Mouse (Mus musculus) heart, adult 9 months (tissue): ENCODE measurements around the gene Arhgef26.
A peak's percentile ranks its signal among the peaks of the same experiment; 100 is the strongest.

Experiments
- DNase-seq, 2 experiments: peaks; one replicate each; pipeline ENCODE4 v3.0.0; 2022; ENCODE audit warnings: low spot score in 2 of 2

Arhgef26 gene

DNA sequence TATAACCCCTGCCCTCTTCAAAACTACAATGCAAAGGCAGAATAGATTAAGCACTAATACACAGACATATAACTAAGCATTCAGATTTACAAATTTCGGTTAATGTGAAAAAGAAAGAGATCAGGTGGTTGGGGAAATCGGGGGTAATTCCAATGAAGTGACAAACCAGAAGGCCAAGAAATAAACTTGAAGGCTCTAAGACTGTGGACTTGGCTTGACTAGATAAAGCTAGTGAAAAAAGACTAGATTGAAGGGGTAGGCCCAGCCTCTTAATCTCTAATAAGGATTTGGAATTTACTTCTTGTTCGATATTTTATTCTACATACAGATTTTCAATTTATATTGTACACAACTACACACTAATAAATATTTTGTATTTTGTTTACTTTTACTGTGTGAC lies at the start of gene Arhgef26:
Arhgef26 (plus strand) TSS at position 301 of the 400 bp plus-strand sequence.
- DNase-seq, result no peak

DNA sequence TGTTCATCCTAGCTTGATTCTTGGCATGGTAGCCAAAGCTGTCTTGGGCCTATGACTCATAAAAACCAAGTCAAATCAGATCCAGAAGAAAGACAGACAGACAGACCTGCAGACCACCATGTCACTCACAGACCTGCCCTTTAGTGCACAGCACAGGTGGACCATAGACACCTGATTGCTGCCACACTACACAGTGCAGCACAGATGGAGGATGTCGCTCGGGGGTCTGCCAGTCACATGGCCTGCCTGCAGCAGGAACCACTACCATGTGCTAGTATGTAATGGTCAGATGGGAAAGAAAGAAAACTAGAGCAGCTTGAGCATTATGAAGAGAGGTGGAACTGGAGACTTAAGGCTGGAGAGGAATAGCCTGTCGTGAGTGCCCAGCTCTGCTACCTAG lies 27.7 kb upstream of the Arhgef26 start:
- DNase-seq, result no peak

DNA sequence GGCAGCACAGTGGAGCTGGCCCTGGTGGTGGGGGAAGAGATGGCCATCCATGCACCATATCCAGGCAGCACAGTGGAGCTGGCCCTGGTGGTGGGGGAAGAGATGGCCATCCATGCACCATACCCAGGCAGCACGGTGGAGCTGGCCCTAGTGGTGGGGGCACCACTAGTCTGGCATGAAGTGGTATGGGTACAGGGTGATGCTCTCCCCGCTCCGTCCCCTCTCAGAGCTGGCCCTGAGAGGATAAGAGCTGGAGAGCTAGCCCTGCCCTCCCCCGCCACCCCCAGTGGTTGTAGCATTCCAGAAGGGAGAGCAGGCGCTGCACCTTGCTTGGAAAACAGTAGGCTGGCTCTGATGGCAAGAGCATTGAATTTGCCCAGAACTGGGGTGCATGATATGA lies 26.9 kb upstream of the Arhgef26 start:
- DNase-seq, result no peak

DNA sequence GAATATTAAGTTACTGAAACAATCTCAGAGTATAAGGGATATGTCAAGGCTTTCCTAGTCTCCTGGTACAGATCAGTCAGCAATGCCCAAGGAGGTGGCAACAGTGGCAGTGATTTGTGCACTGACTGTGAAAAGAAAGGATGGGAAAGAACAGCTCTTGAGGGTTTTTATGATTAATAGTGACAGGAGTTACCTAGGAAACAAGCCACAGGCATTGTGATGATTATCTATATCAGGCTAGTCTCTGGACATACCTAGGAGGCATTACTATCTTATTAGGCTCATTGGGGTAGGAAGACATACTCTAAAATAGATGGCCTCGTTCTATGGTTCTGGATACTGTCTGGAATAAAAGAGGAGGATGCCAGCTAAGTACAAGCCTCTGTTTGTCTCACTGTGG lies 13.4 kb upstream of the Arhgef26 start:
- no peak for DNase-seq

DNA sequence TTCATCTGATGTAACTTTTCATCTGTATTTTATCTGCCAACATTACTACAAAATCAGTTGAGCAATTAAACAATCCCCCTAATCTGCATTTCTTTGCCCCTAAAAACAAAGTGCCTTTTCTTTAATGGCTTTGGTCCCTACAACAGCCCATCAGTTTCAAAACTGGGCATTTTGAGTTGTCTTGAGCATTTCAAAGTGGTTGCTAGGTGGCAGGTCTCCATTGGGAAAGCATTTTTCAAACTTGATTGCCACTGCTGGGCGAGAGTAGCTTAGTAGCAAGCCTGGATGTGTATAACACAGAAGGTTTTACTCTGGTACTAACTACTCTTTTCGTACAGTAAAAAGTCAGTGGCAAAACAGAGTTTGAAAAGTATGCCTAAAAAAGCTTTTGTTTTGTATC lies 10.2 kb upstream of the Arhgef26 start:
- DNase-seq, result no peak

DNA sequence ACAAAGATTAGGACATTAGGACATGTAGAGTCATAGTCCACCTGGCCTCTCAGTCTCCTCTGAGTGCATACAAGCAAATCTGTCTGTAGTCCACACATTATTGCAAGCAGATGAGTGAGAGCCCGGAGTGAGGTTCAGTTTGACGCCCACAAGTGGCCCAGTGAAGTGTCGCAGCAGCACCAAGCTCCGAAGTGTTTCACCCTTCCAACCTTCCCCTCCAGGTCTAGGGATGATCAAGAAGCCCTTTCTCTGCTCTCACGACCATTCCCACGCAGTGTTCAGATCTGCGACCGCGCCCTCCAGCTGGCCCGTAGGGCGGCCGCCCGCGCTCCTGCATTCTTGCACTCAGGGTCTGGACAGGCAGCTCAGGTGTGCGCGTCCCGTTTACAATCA lies 313 bp downstream of the Arhgef26 start:
- DNase-seq, result no peak

DNA sequence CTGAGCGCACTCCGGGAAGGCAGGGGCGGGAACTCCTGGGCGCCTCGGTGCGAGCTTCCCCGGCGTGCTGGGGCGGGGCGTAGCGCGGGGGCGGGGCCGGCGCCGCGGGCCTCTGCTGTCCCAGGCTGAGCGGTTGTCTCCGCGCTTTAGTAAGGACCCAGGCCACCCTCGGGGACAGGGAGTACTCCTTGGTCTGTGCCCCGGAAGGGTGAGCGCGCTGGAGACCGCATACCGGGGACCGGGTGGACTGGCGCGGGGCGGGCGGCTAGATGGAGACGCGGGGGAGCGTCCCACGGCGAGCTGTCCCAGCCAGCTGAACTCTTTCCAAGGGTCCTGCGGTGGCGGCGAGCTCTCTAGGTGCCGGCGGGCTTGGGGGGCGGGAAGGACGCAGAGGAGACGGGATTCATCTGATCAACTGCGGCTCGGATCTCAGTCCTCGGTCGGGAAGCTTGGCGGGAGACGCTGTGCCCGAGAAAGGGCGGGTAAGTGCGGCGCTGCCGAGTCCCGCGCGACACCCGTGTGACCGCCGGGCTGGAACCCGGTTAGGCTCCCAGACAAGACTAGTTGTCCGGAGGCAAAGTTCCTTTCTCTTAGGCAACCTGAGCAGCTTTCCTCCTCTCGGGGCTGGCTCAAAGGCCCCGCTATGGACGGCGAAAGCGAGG lies 841 bp downstream of the Arhgef26 start:
- peak; percentile 39 to 41 for DNase-seq

DNA sequence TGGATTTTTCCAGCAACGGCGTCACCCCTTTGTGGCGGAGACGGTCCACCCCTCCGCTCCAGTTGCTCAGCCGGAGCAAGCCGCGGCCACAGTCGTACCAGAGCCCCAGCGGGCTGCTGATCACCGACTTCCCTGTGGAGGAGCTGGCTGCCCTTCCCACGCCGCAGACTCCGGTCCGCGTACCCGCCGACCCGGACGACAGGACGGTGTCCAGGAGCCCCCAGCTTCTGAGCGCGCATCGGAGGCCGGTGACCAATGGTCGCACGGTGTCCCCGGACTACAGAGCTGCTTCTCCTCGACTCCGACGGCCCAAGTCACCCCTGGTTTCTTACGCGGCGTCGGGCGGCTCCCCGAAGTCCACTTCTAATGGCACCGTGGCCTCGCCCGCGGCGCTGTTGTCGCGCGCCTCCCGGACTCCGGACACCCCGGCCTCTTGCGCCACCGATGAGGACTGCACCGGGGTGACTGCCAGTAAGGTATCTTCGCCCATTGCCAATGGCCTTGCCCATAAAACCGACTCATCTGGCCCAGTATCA lies 1.4 kb downstream of the Arhgef26 start:
- DNase-seq, result peak; percentile 13 to 23

DNA sequence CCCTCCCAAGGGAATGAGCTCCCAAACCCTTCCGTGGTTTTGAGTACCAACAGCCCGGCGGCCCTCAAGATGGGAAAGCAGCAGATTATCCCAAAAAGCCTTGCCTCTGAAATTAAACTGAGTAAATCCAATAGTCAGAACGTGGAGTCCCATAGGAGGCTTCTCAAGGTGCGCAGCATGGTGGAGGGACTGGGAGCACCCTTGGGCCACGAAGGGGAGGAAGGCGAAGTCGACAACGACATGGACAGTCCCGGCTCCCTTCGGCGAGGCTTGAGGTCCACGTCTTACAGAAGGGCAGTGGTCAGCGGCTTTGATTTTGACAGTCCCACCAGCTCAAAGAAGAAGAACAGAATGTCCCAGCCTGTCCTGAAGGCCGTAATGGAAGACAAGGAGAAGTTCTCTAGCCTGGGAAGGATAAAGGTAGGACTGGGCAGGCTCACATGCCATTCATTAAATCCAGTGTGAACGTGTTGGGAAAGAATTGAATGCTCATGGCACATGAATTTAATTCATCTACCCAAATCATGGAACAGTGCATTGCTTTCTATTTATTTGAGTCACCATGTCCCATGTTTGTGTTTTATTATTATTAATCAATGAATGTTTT lies 2.1 kb downstream of the Arhgef26 start:
- DNase-seq, result no peak

DNA sequence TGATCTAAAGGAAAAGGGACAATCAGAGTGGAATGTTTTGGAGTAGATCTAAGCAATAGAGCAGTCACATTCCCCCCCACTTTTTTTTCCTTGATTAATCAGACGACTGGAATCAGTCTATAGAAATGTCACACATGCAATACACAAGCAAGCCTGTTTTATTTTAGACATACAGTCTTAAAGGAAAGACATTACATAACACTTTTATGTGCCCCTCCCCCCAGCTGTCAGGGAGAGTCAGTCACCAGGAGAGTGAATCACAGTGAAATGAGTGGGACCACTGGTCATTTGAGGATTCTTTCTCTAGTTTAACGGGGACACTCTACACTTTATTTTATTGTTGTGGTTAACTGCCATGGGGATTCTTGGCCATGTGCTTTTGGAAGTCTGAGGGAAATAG lies 2.7 kb downstream of the Arhgef26 start:
- no peak for DNase-seq

DNA sequence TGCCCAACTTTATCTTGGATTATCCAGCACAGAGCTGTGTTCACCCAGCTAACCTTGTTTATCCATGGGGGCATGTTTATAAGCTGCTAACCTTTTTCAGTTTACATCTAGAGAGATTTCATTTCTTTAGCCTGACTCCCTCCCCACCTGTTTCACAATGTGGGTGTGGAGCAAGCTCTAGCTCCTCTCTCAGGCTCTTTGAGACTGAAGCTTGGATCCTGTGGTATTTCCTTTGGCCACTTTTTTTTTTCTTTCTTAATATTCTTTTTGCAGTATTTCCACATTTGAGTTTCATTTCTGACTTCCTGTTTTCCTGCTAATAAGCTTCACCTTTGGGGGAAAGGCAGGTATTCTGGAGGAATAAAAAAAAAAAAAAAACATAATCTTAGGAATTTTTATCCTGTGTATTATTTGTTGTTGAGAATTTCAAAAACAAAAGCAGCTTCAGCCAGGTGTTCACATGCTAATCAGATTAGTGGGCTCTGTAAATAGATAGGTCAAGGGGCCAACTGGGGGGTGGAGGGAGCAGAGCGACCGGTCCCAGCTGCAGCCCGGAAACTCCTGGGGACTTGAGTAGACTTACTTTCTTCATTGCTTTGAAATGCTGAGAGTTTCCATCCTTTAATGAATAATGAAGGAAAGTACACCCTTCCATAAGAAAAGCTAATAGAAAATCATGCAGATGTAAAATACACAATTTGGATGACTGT lies 3.5 kb downstream of the Arhgef26 start:
- no peak for DNase-seq

DNA sequence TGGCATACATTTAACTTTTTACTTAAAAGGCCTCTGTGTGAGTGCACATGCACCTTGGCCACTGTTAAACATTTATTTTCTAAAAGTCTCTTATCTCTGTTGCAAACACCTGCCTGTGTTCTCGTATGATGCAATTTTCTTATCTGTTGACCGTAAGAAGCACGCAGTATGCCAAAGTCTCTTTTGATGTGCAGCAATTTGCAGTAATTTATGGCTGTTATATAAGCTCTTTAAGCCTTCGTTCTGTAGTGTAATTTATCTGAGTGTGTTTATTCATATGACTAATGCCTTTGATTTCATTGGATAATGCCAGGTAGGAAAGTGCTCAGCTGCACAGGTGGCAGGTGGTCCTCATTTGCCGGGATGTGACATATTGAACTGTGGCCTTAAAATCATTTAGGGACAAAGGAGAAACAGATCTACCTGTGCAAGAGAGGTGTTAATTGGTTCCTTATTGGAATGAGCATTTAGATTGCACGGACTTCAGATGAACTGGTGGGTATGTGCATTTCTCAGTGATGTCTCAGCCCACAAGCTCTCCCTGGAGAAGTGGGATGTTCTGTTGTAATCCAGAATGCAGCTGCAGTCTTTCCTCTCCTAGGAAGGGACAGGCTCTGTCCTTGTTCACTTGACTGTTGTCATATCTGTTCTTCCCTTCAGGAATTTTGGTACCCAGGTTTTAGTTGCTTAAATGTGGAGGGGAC lies 10.5 kb downstream of the Arhgef26 start:
- DNase-seq, result no peak

DNA sequence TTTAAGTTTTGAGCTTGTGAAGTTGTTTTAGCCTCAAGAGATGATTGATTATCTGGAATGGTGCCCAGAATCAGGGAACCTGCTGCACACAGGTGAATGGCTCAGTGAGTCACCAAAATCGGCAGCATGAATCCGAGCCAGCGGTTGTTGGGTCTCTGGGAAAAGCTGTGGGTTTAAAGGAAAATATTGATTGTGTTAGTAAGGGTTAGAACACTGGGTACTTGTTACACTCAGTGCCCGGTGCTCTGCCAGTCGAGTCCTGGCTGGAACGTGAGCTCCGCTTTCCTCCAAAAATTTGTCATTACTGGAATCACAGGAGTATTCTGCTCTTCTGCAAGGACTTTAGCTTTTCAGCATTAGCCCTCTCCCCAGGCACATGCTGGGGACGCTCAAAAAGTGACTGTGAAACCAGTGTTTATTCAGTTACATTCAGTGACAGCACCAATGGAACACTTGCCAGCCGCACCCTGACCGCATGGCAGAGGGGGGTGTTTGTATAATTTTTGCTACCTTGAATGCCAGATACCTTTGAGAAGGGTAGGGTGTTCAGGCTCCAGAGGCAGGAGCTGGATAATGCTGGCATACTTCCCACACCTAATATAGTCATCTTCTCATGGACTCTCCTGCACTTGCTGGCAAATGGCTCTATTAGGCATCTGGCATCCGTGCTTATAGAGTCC lies 11.2 kb downstream of the Arhgef26 start:
- DNase-seq, result no peak

DNA sequence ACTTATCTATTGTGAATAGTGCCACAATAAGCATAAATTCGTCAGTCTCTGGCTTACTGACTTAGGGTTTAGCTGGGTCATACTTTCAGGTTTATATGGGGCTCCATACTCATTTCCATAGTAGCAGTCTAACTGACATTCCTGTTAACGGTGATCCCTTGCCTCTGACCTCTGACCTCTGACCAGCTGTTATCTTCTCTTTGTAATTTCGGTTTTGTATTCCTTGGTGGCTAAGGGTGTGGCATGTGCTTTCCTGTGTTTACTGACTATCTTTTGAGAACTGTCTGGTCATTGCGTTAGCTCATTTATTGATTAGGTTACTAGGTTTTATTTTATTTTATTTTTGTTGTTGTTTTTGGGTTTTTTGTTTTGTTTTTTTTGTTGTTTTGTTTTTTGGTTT lies 13.9 kb downstream of the Arhgef26 start:
- DNase-seq, result no peak

DNA sequence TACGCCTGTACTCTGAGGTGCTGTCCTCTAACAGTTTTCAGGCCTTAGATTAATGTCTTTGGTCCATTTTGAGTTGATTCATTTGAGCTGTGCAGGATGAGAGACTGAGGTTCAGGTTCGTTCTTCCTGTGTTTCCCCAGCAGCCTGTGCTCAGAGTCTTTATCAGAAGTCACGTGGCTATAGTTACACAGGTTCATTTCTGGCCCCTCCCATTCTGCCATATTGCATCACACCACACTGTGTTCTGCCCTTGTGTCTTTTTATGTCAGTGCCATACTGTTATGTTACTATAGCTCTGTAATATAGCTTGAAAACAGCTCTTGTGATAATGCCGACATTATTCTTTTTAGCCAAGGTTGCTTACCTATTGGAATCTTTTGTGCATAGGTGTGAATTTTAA lies 14.7 kb downstream of the Arhgef26 start:
- no peak for DNase-seq

DNA sequence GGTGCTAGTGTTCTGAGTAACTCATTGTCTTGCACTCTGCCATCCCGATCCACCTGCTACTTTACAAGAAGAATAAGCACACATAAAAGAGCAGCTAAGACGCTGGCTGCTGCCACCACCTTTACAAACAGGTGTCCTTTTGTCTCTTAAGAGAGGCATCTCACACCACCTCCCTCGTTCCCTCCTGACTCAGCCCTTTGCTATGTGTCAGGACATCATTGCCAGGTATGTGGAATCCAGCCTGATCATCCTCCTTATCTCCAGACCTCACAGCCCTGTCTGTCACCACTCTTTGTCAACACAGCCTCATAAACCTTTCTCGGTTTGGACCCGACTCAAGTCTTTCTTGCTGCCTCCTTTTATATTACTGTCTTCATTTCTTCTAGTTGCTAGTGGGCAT lies 29.7 kb downstream of the Arhgef26 start:
- DNase-seq, result no peak

DNA sequence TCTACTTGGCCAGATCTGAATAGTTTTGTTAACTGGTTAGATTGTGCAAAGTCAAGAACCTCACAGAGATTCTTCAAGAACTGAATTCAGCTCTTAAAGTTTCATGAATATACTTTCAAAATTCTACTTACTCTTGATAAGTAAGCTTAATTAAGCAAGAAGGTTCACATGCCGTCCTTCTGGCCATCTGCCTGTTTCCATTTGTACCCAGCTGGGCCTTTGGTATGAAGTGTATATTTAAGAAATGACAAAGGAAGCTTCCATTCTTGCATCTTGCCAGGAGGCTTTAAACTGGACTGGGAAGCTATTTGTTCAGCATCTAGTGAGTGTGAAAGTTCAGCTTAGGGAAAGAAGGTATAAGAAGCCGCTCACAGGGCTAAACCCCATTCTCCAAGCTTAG lies 34.7 kb downstream of the Arhgef26 start:
- DNase-seq, result no peak

DNA sequence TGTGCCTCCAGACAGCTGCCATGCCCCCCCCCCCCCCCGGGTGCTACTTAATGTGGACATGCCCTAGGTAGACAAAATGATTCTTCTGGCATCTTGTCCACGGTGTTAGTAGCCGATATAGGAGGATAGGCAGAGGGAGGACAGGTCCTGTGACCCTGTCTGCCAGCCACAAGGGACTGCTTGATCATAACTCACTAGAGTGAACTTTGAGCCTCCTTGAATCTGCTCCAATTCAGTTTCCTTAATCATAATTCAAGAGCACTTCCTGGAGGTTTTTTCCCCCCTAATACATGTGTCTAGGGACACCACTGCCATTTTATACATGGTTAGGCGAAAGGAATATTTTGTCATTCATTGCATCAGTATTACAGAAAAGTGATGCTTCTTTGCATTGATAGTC lies 36.2 kb downstream of the Arhgef26 start:
- peak; percentile 8 to 42 for DNase-seq

DNA sequence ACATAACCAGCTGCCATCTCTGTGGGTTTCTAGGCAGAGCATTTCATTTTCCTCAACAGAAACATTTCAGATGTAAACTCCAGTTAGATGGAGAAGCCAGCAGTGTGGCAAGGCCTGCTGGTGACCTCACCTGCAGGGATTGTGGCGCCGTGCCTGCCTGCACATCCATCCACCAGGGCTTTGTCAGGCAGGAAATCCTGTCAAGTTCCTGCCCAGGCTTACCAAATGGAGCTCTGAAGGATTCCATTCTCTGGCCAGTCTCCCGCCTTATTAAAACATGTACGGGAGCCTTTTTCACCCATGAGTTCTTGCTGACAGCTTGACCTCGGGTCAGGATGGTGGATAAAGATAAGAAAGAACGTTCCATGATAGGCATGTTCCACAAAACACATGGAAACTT lies 36.7 kb downstream of the Arhgef26 start:
- peak; percentile 43 to 58 for DNase-seq

DNA sequence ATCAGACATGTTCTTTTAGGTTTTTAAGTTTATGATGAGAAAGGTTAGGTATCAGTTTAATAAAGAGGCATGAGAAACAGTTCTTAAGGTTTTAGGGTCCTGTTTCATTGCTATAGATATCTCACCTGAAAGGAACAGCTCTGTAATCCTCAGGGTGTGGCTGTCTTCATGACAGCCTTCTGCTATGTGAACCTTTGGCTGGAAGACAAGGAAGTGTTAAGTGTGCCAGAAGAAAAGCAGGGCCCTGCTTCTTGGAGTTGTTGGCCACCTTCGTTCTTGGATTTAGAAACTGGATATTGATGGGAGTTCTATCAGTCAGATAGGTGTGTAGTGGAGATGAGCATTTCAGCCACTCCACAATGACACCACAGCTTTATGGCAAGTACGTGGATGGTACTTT lies 38.6 kb downstream of the Arhgef26 start:
- DNase-seq, result no peak

DNA sequence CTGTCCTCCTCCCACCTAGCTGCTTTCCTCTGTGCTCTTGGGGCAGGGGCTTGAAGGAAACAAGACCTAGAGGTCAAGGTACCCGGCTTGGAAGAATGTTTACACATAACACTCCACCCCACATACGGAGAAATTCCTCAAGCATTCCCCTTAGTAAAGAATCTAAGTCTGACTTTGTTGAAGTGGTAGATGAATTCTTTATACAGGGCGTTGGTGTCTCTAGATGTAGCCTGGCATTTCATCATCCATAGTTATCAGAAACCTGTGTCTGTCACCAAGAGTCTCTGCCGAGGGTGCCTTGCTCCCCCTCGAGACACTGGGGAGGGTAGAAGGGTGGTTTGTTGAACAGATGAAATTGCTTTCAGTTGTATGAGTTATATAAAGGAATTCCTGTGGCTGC lies 41.8 kb downstream of the Arhgef26 start:
- no peak for DNase-seq

DNA sequence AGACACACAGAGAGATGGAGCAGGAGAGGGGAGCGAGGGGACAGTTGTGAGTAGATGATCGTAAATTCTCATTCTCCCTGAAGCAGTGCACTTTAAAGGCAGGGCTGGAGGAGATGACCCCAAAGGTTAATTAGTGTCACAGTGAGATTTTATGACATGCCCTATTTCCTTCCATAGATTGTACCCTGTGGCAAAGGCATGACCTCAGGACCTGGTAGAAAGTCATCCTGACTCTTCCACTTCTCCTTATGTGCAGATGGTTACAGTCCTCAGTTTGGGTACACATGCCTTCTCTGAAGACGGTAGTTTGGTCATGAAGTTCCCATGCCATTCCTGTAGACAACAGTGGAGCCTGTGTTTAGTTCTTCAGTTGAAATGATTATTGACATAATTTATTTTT lies 42.3 kb downstream of the Arhgef26 start:
- DNase-seq, result no peak
